Mouse (Mus musculus) lung, adult 2 months (tissue): Measurements from ENCODE around the gene Gpld1.

Source experiments
- CTCF ChIP-seq: fragments of 200-500 bp; IDR thresholded peaks from 2 replicates; pipeline ENCODE4 v1.5.1; 2011; ENCODE audit warnings: mild to moderate bottlenecking, low read length, control low read depth; ENCODE audit not compliant: insufficient read depth
- POLR2A ChIP-seq: fragments of 200-500 bp; IDR thresholded peaks from 2 replicates; pipeline ENCODE4 v1.6.1; 2011; ENCODE audit warnings: low read depth, mild to moderate bottlenecking, control low read depth, low read length, borderline replicate concordance; ENCODE audit errors: extremely low read depth

- TF ChIP-seq POLR2A, result no peak
- TF ChIP-seq CTCF, result no peak
Observed at GRCm38 (mm10) chr13:24965846-24966201, 22.9 kb downstream of the Gpld1 start.
